Mouse (Mus musculus) hindbrain, postnatal 0 days (tissue): ENCODE measurements at regions not wholly inside any gene's neighbourhood (a gene's known extent, or its start where the extent isn't known, plus 50 kb on each side); places are given as distances from the start of the nearest gene placed in this dataset.

Source experiments
- ATAC-seq: fragments of 200-750 bp; cut with Nextera tagmentation; 2 replicates; pipeline ENCODE4 v1.8.0; 2017; ENCODE audit warnings: mild to moderate bottlenecking, moderate TSS enrichment, moderate library complexity
- DNase-seq: peaks from one replicate; pipeline ENCODE4 v3.0.0-alpha.2; 2015; ENCODE audit warnings: low spot score
- H3K27ac ChIP-seq: fragments of 300-500 bp; sonication (generic); 2 replicates; pipeline ENCODE4 v1.5.1; 2014; ENCODE audit warnings: mild to moderate bottlenecking
- H3K27me3 ChIP-seq: fragments of 300-500 bp; sonication (generic); 2 replicates; pipeline ENCODE4 v1.6.1; 2014; ENCODE audit warnings: low read length, mixed read lengths; ENCODE audit not compliant: insufficient read depth
- H3K36me3 ChIP-seq: fragments of 300-500 bp; sonication (generic); 2 replicates; pipeline ENCODE4 v1.6.1; 2014; ENCODE audit warnings: low read length, mixed read lengths; ENCODE audit not compliant: insufficient read depth
- H3K4me1 ChIP-seq: fragments of 300-500 bp; sonication (generic); 2 replicates; pipeline ENCODE4 v1.6.1; 2014; ENCODE audit warnings: antibody characterized with exemption, low read length, mixed read lengths; ENCODE audit not compliant: insufficient read depth
- H3K4me2 ChIP-seq: fragments of 300-500 bp; sonication (generic); 2 replicates; pipeline ENCODE4 v1.6.1; 2014; ENCODE audit warnings: low read depth, mild to moderate bottlenecking, low read length, moderate library complexity, mixed read lengths
- H3K4me3 ChIP-seq: fragments of 300-500 bp; sonication (generic); 2 replicates; pipeline ENCODE4 v1.5.1; 2014; ENCODE audit warnings: low read length
- H3K9ac ChIP-seq: fragments of 300-500 bp; sonication (generic); replicated peaks from 2 replicates; pipeline ENCODE4 v1.6.1; 2014; ENCODE audit warnings: mild to moderate bottlenecking, low read length, moderate library complexity, mixed read lengths
- H3K9me3 ChIP-seq: fragments of 300-500 bp; sonication (generic); 2 replicates; pipeline ENCODE4 v1.6.1; 2016; ENCODE audit warnings: low read length, mixed read lengths
- CTCF ChIP-seq: IDR thresholded peaks from 2 replicates; pipeline ENCODE4 v1.5.1; 2016; ENCODE audit warnings: antibody characterized with exemption, control low read depth, low read depth
- WGBS: fragments of 180-500 bp; shearing (Covaris S2); extraction: QIAGEN DNeasy Blood & Tissue Kit; methylation state at CpG from one replicate; pipeline ENCODE4 v1.1.7; 2014; 5-methylcytosine and 5-hydroxymethylcytosine counted together

- TF ChIP-seq CTCF: no peak
- 75% methylated on average over 4 of the region's 4 CpGs for WGBS
- DNase-seq (no peak), ATAC-seq (no peak)
- Histone ChIP-seq H3K4me1 (no peaks in the 10 kb centered on the region), H3K27ac (no peak overlapping the region), H3K9me3 (no peaks in the 10 kb centered on the region), H3K36me3 (no peaks in the 10 kb centered on the region), H3K4me3 (no peak overlapping the region), H3K4me2 (no peak overlapping the region), H3K9ac (no peak overlapping the region), H3K27me3 (no peaks in the 10 kb centered on the region)
Measured at GRCm38 (mm10) chr13:114215044-114215443, 173.0 kb downstream of the Ndufs4 start.
